Mouse (Mus musculus) heart, embryonic 16.5 days (tissue): ENCODE results near the gene Tmem253. TPM values are rescaled to one million over a fixed set of nuclear protein-coding genes. Genes with fewer than 3 reads are reported as not detected.

ENCODE experiments used
- ATAC-seq: fragments of 200-750 bp; cut with Nextera tagmentation; replicated peaks from 2 replicates; pipeline ENCODE4 v1.8.0; 2017; ENCODE audit warnings: moderate number of reproducible peaks; ENCODE audit not compliant: insufficient read depth, low FRiP score; ENCODE audit errors: extremely low read depth
- H3K27ac ChIP-seq: fragments of 300-500 bp; sonication (generic); 2 replicates; pipeline ENCODE4 v1.5.1; 2014; ENCODE audit warnings: mild to moderate bottlenecking, low read length, control low read depth, moderate library complexity
- H3K27me3 ChIP-seq: fragments of 300-500 bp; sonication (generic); 2 replicates; pipeline ENCODE4 v1.6.1; 2014; ENCODE audit warnings: low read length, mixed read lengths; ENCODE audit not compliant: control insufficient read depth, insufficient read depth
- H3K36me3 ChIP-seq: fragments of 300-500 bp; sonication (generic); 2 replicates; pipeline ENCODE4 v1.6.1; 2014; ENCODE audit not compliant: control insufficient read depth, insufficient read depth
- H3K4me1 ChIP-seq: fragments of 300-500 bp; sonication (generic); 2 replicates; pipeline ENCODE4 v1.6.1; 2014; ENCODE audit warnings: low read length, mixed read lengths; ENCODE audit not compliant: control insufficient read depth, insufficient read depth
- H3K4me2 ChIP-seq: fragments of 300-500 bp; sonication (generic); 2 replicates; pipeline ENCODE4 v1.6.1; 2014; ENCODE audit warnings: low read depth, mild to moderate bottlenecking, control low read depth, low read length
- H3K4me3 ChIP-seq: fragments of 300-500 bp; sonication (generic); 2 replicates; pipeline ENCODE4 v1.5.1; 2014; ENCODE audit warnings: mild to moderate bottlenecking, control low read depth, low read length
- H3K9ac ChIP-seq: fragments of 300-500 bp; sonication (generic); 2 replicates; pipeline ENCODE4 v1.6.1; 2014; ENCODE audit warnings: low read length, control low read depth
- H3K9me3 ChIP-seq: fragments of 300-500 bp; sonication (generic); replicated peaks from 2 replicates; pipeline ENCODE4 v1.6.1; 2016; ENCODE audit warnings: low read length; ENCODE audit not compliant: control insufficient read depth
- WGBS: fragments of 180-500 bp; shearing (Covaris S2); extraction: QIAGEN DNeasy Blood & Tissue Kit; methylation state at CpG from one replicate; pipeline ENCODE4 v1.1.7; 2014; 5-methylcytosine and 5-hydroxymethylcytosine counted together
- polyA plus RNA-seq: library from polyadenylated mRNA; unstranded; fragments of >200 nt; fragmentation: Nextera tagmentation; extraction: Ambion mirVana; gene quantifications from 2 replicates; pipeline ENCODE4 v1.2.1, GENCODE M21; 2015

Tmem253 gene
- polyA plus RNA-seq, 1 experiment from 2014 or later = 1.3 TPM

DNA sequence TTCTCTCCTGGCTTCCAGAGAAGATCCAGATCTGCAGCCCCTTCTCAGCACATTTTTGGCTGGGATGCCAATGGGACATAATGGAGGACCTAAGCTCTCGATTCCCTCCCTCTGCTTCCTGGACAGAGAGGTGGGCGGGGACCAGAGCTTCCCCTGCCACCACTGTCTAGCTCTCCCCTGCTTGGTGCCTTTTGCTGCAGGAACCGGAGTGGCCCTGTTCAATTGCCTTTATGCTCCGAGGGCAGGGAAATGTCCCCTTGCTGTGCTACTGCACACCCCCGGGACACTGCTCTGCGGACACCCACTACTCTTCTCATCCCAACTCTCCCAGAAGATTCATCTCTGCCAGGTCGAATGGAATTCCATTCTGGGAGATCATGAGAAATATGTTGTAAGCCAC is 10.3 kb upstream of the Tmem253 start:
- Histone ChIP-seq H3K36me3 (peaks cover 45% of the 10 kb centered on the region), H3K9ac (no peak overlapping the region), H3K27me3 (no peaks in the 10 kb centered on the region), H3K27ac (peak overlapping the region; percentile 72), H3K4me1 (peaks cover 30% of the 10 kb centered on the region), H3K4me2 (no peak overlapping the region), H3K9me3 (no peaks in the 10 kb centered on the region), H3K4me3 (no peak overlapping the region)
- no peak for ATAC-seq
- WGBS = 53% methylated on average over 7 of the region's 7 CpGs

- H3K4me3 ChIP-seq = no peak overlapping the region
- no peaks in the 10 kb centered on the region for H3K9me3 ChIP-seq
- H3K27ac ChIP-seq = peak overlapping the region; percentile 72
- 44% methylated on average over 6 of the region's 6 CpGs for WGBS
- H3K9ac ChIP-seq = no peak overlapping the region
- no peak for ATAC-seq
- H3K27me3 ChIP-seq = no peaks in the 10 kb centered on the region
- peaks cover 45% of the 10 kb centered on the region for H3K36me3 ChIP-seq
- H3K4me2 ChIP-seq = no peak overlapping the region; the same call in 1 of the 2 replicates
- peaks cover 34% of the 10 kb centered on the region for H3K4me1 ChIP-seq
These were observed 9.8 kb upstream of the Tmem253 start for GRCm38 (mm10) chr14:52005616-52006015.

DNA sequence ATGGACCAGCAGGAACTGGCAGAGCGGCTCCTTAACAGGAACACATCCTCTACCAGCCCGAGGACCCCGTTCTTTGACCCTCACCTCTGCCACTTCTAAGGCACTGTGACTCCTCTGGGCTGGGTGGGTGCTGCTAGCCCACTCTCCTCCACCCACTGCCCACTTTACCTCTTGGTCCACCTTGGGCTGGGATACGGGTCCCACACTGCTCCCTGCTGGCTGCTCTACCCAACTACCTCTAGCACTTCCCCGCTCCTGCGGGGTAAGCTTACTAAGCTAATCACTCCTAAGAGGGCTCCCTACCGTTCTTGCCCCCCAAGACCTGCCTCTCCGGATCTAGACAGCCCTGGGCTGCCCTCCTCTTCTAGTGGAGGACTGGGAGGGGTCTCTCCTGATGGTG is 9.2 kb upstream of the Tmem253 start:
- H3K9ac ChIP-seq = 0 out of 2 replicates have a peak overlapping the region, but pooled peaks have one; percentile 1
- H3K9me3 ChIP-seq = no peaks in the 10 kb centered on the region
- H3K4me3 ChIP-seq = no peak overlapping the region
- H3K27ac ChIP-seq = peak overlapping the region; percentile 72
- H3K4me1 ChIP-seq = peaks cover 40% of the 10 kb centered on the region
- peak overlapping the region; percentile 36 for H3K4me2 ChIP-seq
- H3K36me3 ChIP-seq = peaks cover 43% of the 10 kb centered on the region
- H3K27me3 ChIP-seq = no peaks in the 10 kb centered on the region
- 0 out of 2 replicates have a peak, but pooled peaks have one; percentile 11 for ATAC-seq
- 45% methylated on average over 8 of the region's 8 CpGs for WGBS

DNA sequence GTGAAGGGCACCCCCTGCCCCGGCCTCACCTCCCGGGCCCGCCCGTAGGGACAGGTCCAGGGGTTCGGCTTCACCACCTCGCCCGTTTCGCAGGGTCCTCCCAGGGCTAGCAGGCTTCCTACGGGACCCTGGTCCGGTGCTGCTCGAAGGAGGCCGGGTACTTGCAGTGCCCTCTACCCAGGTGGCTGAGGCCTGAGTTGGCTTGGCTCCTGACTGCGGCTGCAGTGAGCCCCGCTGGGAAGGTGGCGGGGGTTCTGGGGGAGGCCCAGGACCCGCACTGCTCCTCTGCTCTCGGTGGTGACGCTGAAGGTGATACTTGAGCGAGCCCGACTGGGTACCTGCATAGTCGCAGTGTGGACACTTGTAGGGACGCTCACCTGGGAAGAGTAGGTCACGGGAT is 8.7 kb upstream of the Tmem253 start:
- peaks cover 43% of the 10 kb centered on the region for H3K4me1 ChIP-seq
- WGBS = 91% methylated on average over 23 of the region's 23 CpGs

DNA sequence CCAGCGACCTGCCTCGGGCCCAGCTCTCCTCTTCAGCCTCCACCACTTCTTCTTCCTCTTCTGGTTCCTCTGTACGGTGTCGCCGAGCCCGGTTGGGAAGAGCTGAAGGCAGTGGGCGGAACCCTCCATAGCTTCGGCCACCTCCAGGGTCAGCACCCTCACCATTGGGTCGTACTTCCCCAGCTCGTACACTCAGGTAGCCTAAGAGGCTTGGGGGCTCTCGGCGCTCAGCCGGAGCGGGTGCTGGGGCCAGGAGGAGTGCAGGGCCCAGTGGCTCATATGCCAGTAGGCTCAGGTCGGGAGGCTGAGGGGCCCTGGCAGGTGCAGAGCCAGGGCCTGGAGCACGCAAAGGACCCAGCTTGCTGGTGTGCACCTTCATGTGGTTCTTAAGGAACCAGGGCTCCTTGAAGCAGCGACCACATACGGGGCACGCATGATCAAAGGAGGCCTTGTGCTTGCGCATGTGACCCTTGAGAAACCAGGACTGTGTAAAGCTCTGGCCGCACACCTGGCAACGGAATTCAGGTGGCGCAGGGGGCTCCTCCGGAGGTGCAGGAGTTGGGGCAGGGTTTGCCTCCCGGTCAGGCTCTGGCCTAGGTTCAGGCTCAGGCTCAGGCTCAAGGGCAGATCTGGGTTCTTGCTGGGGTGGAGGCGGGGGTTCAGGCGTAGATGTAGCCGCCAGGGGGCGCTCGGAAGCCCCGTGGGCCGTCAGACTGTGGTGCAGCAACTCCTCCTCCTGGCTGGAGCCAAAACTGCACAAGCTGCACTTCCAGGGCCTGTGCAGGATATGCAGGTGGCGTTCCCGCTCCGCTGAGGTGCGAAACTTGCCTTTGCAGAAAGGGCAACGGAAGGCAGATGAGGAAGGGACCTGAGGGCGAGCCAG is 6.9 kb upstream of the Tmem253 start:
- Histone ChIP-seq H3K9me3 (no peaks in the 10 kb centered on the region), H3K27ac (peak overlapping the region; percentile 49; the same call in 1 of the 2 replicates), H3K4me1 (peaks cover 57% of the 10 kb centered on the region), H3K27me3 (no peaks in the 10 kb centered on the region), H3K9ac (peak overlapping the region; percentile 27; the same call in 1 of the 2 replicates), H3K36me3 (peaks cover 32% of the 10 kb centered on the region), H3K4me2 (no peak overlapping the region), H3K4me3 (peak overlapping the region; percentile 22; the same call in 1 of the 2 replicates)
- ATAC-seq = peak; percentile 57
- 52% methylated on average over 38 of the region's 38 CpGs for WGBS

More for the DNA sequence above, 8.7 kb upstream of the Tmem253 start:
- Histone ChIP-seq H3K36me3 (peaks cover 42% of the 10 kb centered on the region), H3K27me3 (no peaks in the 10 kb centered on the region), H3K9me3 (no peaks in the 10 kb centered on the region), H3K27ac (peak overlapping the region; percentile 72), H3K4me3 (no peak overlapping the region), H3K4me2 (no peak overlapping the region), H3K9ac (no peak overlapping the region)
- ATAC-seq = no peak

DNA sequence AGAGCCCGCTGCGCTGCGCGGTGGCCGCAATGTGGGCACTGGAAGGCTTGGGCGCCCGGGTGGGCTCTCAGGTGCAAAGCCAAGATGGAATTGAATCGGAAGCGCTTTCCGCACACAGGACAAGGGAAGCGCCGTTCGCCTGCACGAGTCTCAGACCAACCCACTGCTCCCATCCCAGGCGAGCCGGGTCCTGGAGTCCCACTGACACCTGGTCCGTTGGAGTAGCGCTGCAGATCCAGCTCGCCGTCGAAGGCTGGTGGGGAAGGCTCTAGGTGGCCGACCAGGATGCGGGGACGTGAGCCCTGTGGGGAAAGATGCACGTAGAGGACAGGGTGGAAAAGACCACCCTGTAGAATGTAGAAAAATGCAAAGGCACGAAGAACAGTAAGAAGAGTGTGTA is 6.1 kb upstream of the Tmem253 start:
- WGBS = 64% methylated on average over 26 of the region's 26 CpGs
- peaks cover 32% of the 10 kb centered on the region for H3K36me3 ChIP-seq
- H3K27ac ChIP-seq = no peak overlapping the region
- H3K27me3 ChIP-seq = no peaks in the 10 kb centered on the region
- H3K9me3 ChIP-seq = no peaks in the 10 kb centered on the region
- no peak overlapping the region; the same call in 1 of the 2 replicates for H3K9ac ChIP-seq
- no peak for ATAC-seq
- peaks cover 55% of the 10 kb centered on the region for H3K4me1 ChIP-seq
- no peak overlapping the region for H3K4me3 ChIP-seq
- H3K4me2 ChIP-seq = no peak overlapping the region

- Histone ChIP-seq H3K4me2 (0 out of 2 replicates have a peak overlapping the region, but pooled peaks have one; percentile 38), H3K27ac (no peak overlapping the region), H3K4me1 (peaks cover 52% of the 10 kb centered on the region), H3K36me3 (peaks cover 32% of the 10 kb centered on the region), H3K9ac (no peak overlapping the region; the same call in 1 of the 2 replicates), H3K9me3 (no peaks in the 10 kb centered on the region), H3K4me3 (no peak overlapping the region), H3K27me3 (no peaks in the 10 kb centered on the region)
- WGBS = 70% methylated on average over 6 of the region's 6 CpGs
- no peak for ATAC-seq
These were observed 5.6 kb upstream of the Tmem253 start for GRCm38 (mm10) chr14:52009841-52010240.

DNA sequence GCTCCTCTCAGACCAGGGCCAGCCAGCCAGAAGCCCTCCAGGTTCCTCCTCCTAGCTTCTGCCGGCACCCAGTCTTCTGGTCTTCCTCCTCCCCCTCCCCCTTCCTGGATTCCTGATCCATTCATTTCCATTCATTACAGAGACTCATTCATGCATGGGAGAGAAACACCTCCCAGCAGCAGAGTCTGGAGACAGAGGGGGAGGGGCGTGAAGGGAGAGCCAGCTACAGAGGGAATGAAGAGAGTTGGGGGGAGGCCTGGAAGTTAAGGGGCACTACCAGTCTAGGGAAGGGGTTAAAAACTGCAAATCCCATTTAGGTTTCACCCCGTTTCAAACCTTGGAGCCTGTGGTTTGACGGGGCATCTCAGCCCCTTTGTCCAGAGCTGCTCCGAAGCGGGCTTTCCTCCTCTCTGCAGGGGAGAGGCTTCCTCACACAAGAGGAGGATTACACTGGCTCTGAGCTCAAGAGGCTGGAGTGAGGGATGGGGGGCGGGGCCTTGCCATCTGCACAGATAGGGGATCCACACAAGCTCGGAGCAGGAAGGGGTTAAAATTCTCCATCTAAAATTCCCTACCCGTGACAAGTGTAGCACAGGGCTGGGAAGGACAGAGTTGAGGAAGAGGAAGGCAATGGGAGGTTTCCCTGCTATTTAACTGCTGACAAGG is 4.9 kb upstream of the Tmem253 start:
- ATAC-seq = no peak
- peak overlapping the region; percentile 49 for H3K27ac ChIP-seq
- WGBS = 12% methylated on average over 9 of the region's 9 CpGs
- H3K9ac ChIP-seq = peak overlapping the region; percentile 30
- peaks cover 28% of the 10 kb centered on the region for H3K36me3 ChIP-seq
- H3K27me3 ChIP-seq = no peaks in the 10 kb centered on the region
- peak overlapping the region; percentile 38 for H3K4me2 ChIP-seq
- H3K9me3 ChIP-seq = no peaks in the 10 kb centered on the region
- peak overlapping the region; percentile 7; the same call in 1 of the 2 replicates for H3K4me3 ChIP-seq
- peaks cover 49% of the 10 kb centered on the region for H3K4me1 ChIP-seq

DNA sequence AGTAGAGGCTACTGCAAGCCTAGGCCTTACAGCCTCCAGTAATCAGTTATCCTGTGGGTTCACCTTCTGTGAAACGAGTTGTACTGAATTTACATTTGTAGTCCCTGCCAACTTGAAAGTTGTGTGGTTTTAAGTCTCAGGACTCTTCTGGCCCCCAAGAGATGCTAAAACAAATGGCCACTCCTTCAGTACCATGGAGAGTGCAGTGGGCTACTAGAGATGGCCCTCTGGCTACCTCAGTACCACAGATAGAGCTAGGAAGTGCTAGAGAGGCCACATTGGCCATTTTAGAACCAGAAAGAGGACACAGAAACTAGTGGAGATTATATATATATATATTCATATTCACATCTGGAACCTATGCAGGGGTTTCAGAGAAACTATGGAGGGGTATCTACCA is 3.8 kb upstream of the Tmem253 start:
- Histone ChIP-seq H3K9me3 (no peaks in the 10 kb centered on the region), H3K4me3 (no peak overlapping the region), H3K4me1 (peaks cover 45% of the 10 kb centered on the region), H3K9ac (no peak overlapping the region), H3K27me3 (no peaks in the 10 kb centered on the region), H3K36me3 (peaks cover 22% of the 10 kb centered on the region), H3K27ac (no peak overlapping the region), H3K4me2 (no peak overlapping the region)
- 54% methylated on average over 1 of the region's 1 CpGs for WGBS
- ATAC-seq = no peak
